Mouse (Mus musculus) hindbrain, embryonic 13.5 days (tissue): ENCODE results near the gene Chmp6. TPM values are rescaled to one million over a fixed set of nuclear protein-coding genes. Genes with fewer than 3 reads are reported as not detected.

Experiments used
- ATAC-seq: fragments of 200-750 bp; cut with Nextera tagmentation; 2 replicates; pipeline ENCODE4 v1.8.0; 2017; ENCODE audit warnings: moderate TSS enrichment; ENCODE audit not compliant: low FRiP score
- H3K27ac ChIP-seq: fragments of 300-500 bp; sonication (generic); 2 replicates; pipeline ENCODE4 v1.5.1; 2015; ENCODE audit warnings: inconsistent platforms, mild to moderate bottlenecking, moderate library complexity
- H3K27me3 ChIP-seq: fragments of 300-500 bp; sonication (generic); 2 replicates; pipeline ENCODE4 v1.6.1; 2015; ENCODE audit warnings: mild to moderate bottlenecking, inconsistent platforms
- H3K36me3 ChIP-seq: fragments of 300-500 bp; sonication (generic); 2 replicates; pipeline ENCODE4 v1.6.1; 2015; ENCODE audit warnings: mild to moderate bottlenecking, inconsistent platforms
- H3K4me1 ChIP-seq: fragments of 300-500 bp; sonication (generic); replicated peaks from 2 replicates; pipeline ENCODE4 v1.6.1; 2015; ENCODE audit warnings: inconsistent platforms
- H3K4me2 ChIP-seq: fragments of 300-500 bp; sonication (generic); 2 replicates; pipeline ENCODE4 v1.6.1; 2015; ENCODE audit warnings: inconsistent platforms, mild to moderate bottlenecking, moderate library complexity
- H3K4me3 ChIP-seq: fragments of 300-500 bp; sonication (generic); 2 replicates; pipeline ENCODE4 v1.5.1; 2015; ENCODE audit warnings: mild to moderate bottlenecking, inconsistent platforms
- H3K9ac ChIP-seq: fragments of 300-500 bp; sonication (generic); 2 replicates; pipeline ENCODE4 v1.6.1; 2015; ENCODE audit warnings: mild to moderate bottlenecking, inconsistent platforms
- H3K9me3 ChIP-seq: fragments of 300-500 bp; sonication (generic); 2 replicates; pipeline ENCODE4 v1.6.1; 2016; ENCODE audit warnings: inconsistent platforms
- WGBS: fragments of 180-500 bp; shearing (Covaris S2); methylation state at CpG from one replicate; pipeline ENCODE4 v1.1.7; 2015; 5-methylcytosine and 5-hydroxymethylcytosine counted together
- polyA plus RNA-seq: library from polyadenylated mRNA; unstranded; fragments of >200 nt; fragmentation: Nextera tagmentation; extraction: Ambion mirVana; gene quantifications from 2 replicates; pipeline ENCODE4 v1.2.1, GENCODE M21; 2015

Gene Chmp6
- polyA plus RNA-seq, 1 experiment from 2014 or later: 100 TPM

- no peak for ATAC-seq
- WGBS: 90% methylated on average over 6 of the region's 6 CpGs
These were observed 38.1 kb downstream of the Chmp6 start for GRCm38 (mm10) chr11:119951326-119951725.

GRCm38 (mm10) chr11:119952429-119953224 lies 39.4 kb downstream of the Chmp6 start:
- 52% methylated on average over 5 of the region's 5 CpGs for WGBS
- H3K9me3 ChIP-seq: no peaks in the 10 kb centered on the region
- no peaks in the 10 kb centered on the region for H3K36me3 ChIP-seq
- H3K4me1 ChIP-seq: peaks cover 23% of the 10 kb centered on the region
- ATAC-seq: no peak
- no peak overlapping the region for H3K4me2 ChIP-seq
- no peak overlapping the region for H3K4me3 ChIP-seq
- H3K27me3 ChIP-seq: no peaks in the 10 kb centered on the region
- H3K9ac ChIP-seq: no peak overlapping the region
- no peak overlapping the region for H3K27ac ChIP-seq

More at GRCm38 (mm10) chr11:119951326-119951725, 38.1 kb downstream of the Chmp6 start:
- Histone ChIP-seq H3K36me3 (no peaks in the 10 kb centered on the region), H3K4me1 (peaks cover 23% of the 10 kb centered on the region), H3K27me3 (no peaks in the 10 kb centered on the region), H3K9me3 (no peaks in the 10 kb centered on the region), H3K9ac (no peak overlapping the region), H3K27ac (no peak overlapping the region), H3K4me2 (no peak overlapping the region), H3K4me3 (no peak overlapping the region)

- H3K4me3 ChIP-seq: no peak overlapping the region
- no peak overlapping the region for H3K9ac ChIP-seq
- WGBS: 80% methylated on average over 4 of the region's 4 CpGs
- no peaks in the 10 kb centered on the region for H3K9me3 ChIP-seq
- no peak overlapping the region for H3K27ac ChIP-seq
- no peaks in the 10 kb centered on the region for H3K36me3 ChIP-seq
- peaks cover 10% of the 10 kb centered on the region for H3K4me1 ChIP-seq
- H3K27me3 ChIP-seq: no peaks in the 10 kb centered on the region
- H3K4me2 ChIP-seq: no peak overlapping the region
- ATAC-seq: no peak
These were observed 41.0 kb downstream of the Chmp6 start for GRCm38 (mm10) chr11:119954233-119954632.

- H3K4me3 ChIP-seq: no peak overlapping the region
- peaks cover 10% of the 10 kb centered on the region for H3K4me1 ChIP-seq
- H3K9me3 ChIP-seq: no peaks in the 10 kb centered on the region
- no peaks in the 10 kb centered on the region for H3K36me3 ChIP-seq
- no peak overlapping the region for H3K9ac ChIP-seq
- ATAC-seq: no peak
- no peak overlapping the region for H3K27ac ChIP-seq
- H3K27me3 ChIP-seq: no peaks in the 10 kb centered on the region
- WGBS: 93% methylated on average over 2 of the region's 2 CpGs
- H3K4me2 ChIP-seq: no peak overlapping the region
These were observed 41.6 kb downstream of the Chmp6 start for GRCm38 (mm10) chr11:119954749-119955337.

GRCm38 (mm10) chr11:119955432-119955831 lies 42.2 kb downstream of the Chmp6 start:
- Histone ChIP-seq H3K4me2 (no peak overlapping the region), H3K27ac (no peak overlapping the region), H3K4me1 (peaks cover 10% of the 10 kb centered on the region), H3K4me3 (no peak overlapping the region), H3K9ac (no peak overlapping the region), H3K27me3 (no peaks in the 10 kb centered on the region), H3K9me3 (no peaks in the 10 kb centered on the region), H3K36me3 (no peaks in the 10 kb centered on the region)
- no peak for ATAC-seq
- WGBS: 78% methylated on average over 3 of the region's 3 CpGs

- no peak for ATAC-seq
- H3K27me3 ChIP-seq: no peaks in the 10 kb centered on the region
- H3K36me3 ChIP-seq: no peaks in the 10 kb centered on the region
- no peak overlapping the region for H3K27ac ChIP-seq
- H3K4me3 ChIP-seq: no peak overlapping the region
- no peak overlapping the region for H3K4me2 ChIP-seq
- 87% methylated on average over 13 of the region's 13 CpGs for WGBS
- peaks cover 10% of the 10 kb centered on the region for H3K4me1 ChIP-seq
- H3K9ac ChIP-seq: no peak overlapping the region
- H3K9me3 ChIP-seq: no peaks in the 10 kb centered on the region
These were observed 43.3 kb downstream of the Chmp6 start for GRCm38 (mm10) chr11:119956590-119956989.

- Histone ChIP-seq H3K4me3 (no peak overlapping the region), H3K36me3 (no peaks in the 10 kb centered on the region), H3K4me2 (no peak overlapping the region), H3K9ac (no peak overlapping the region), H3K27ac (no peak overlapping the region), H3K9me3 (no peaks in the 10 kb centered on the region), H3K27me3 (no peaks in the 10 kb centered on the region), H3K4me1 (no peaks in the 10 kb centered on the region; the same call in 1 of the 2 replicates)
- 88% methylated on average over 7 of the region's 7 CpGs for WGBS
- no peak for ATAC-seq
These were observed 45.6 kb downstream of the Chmp6 start for GRCm38 (mm10) chr11:119958856-119959255.

GRCm38 (mm10) chr11:119959714-119960113 lies 46.5 kb downstream of the Chmp6 start:
- H3K4me3 ChIP-seq: no peak overlapping the region
- no peaks in the 10 kb centered on the region for H3K27me3 ChIP-seq
- H3K9ac ChIP-seq: no peak overlapping the region
- ATAC-seq: no peak
- H3K9me3 ChIP-seq: no peaks in the 10 kb centered on the region
- no peaks in the 10 kb centered on the region for H3K36me3 ChIP-seq
- WGBS: 88% methylated on average over 4 of the region's 4 CpGs
- H3K4me1 ChIP-seq: peaks cover under 1% of the 10 kb centered on the region
- no peak overlapping the region for H3K4me2 ChIP-seq
- no peak overlapping the region for H3K27ac ChIP-seq

GRCm38 (mm10) chr11:119960671-119961070 lies 47.4 kb downstream of the Chmp6 start:
- WGBS: 96% methylated on average over 6 of the region's 6 CpGs
- no peaks in the 10 kb centered on the region for H3K36me3 ChIP-seq
- no peak for ATAC-seq
- H3K9me3 ChIP-seq: no peaks in the 10 kb centered on the region
- no peak overlapping the region for H3K4me3 ChIP-seq
- no peaks in the 10 kb centered on the region for H3K27me3 ChIP-seq
- H3K4me2 ChIP-seq: no peak overlapping the region
- no peak overlapping the region for H3K9ac ChIP-seq
- peaks cover 10% of the 10 kb centered on the region for H3K4me1 ChIP-seq
- H3K27ac ChIP-seq: no peak overlapping the region

- peaks cover 16% of the 10 kb centered on the region for H3K4me1 ChIP-seq
- 86% methylated on average over 3 of the region's 3 CpGs for WGBS
- no peaks in the 10 kb centered on the region for H3K9me3 ChIP-seq
- ATAC-seq: no peak
- H3K4me3 ChIP-seq: no peak overlapping the region
- no peak overlapping the region for H3K27ac ChIP-seq
- no peak overlapping the region for H3K9ac ChIP-seq
- H3K36me3 ChIP-seq: no peaks in the 10 kb centered on the region
- H3K27me3 ChIP-seq: no peaks in the 10 kb centered on the region
- H3K4me2 ChIP-seq: no peak overlapping the region
These were observed 48.3 kb downstream of the Chmp6 start for GRCm38 (mm10) chr11:119961511-119961910.

GRCm38 (mm10) chr11:119965053-119965452 lies 51.8 kb downstream of the Chmp6 start:
- Histone ChIP-seq H3K36me3 (no peaks in the 10 kb centered on the region), H3K4me1 (peaks cover 26% of the 10 kb centered on the region), H3K4me3 (no peak overlapping the region), H3K9ac (peak overlapping the region; percentile 20), H3K4me2 (no peak overlapping the region), H3K27me3 (no peaks in the 10 kb centered on the region), H3K27ac (no peak overlapping the region), H3K9me3 (no peaks in the 10 kb centered on the region)
- WGBS: 7% methylated on average over 9 of the region's 9 CpGs
- ATAC-seq: no peak

- no peak overlapping the region for H3K4me2 ChIP-seq
- no peaks in the 10 kb centered on the region for H3K36me3 ChIP-seq
- no peak for ATAC-seq
- H3K4me1 ChIP-seq: peaks cover 38% of the 10 kb centered on the region
- no peaks in the 10 kb centered on the region for H3K27me3 ChIP-seq
- no peaks in the 10 kb centered on the region for H3K9me3 ChIP-seq
- 89% methylated on average over 6 of the region's 6 CpGs for WGBS
- no peak overlapping the region for H3K27ac ChIP-seq
- H3K4me3 ChIP-seq: no peak overlapping the region
- no peak overlapping the region for H3K9ac ChIP-seq
These were observed 53.1 kb downstream of the Chmp6 start for GRCm38 (mm10) chr11:119966294-119966693.

- no peak overlapping the region for H3K9ac ChIP-seq
- H3K27me3 ChIP-seq: no peaks in the 10 kb centered on the region
- no peak for ATAC-seq
- H3K27ac ChIP-seq: no peak overlapping the region
- H3K9me3 ChIP-seq: no peaks in the 10 kb centered on the region
- H3K4me3 ChIP-seq: no peak overlapping the region
- no peaks in the 10 kb centered on the region for H3K36me3 ChIP-seq
- H3K4me2 ChIP-seq: no peak overlapping the region
- H3K4me1 ChIP-seq: peaks cover 45% of the 10 kb centered on the region
- 74% methylated on average over 8 of the region's 8 CpGs for WGBS
These were observed 54.2 kb downstream of the Chmp6 start for GRCm38 (mm10) chr11:119967401-119967800.
